Mouse (Mus musculus): ENCODE results near the gene Stk32b. TPM values are rescaled to one million over a fixed set of nuclear protein-coding genes. Genes with fewer than 3 reads are reported as not detected.

Stk32b gene
- polyA plus RNA-seq, 1 experiment from 2014 or later = 0.30 TPM

GRCm38 (mm10) chr5:37467646-37468045, 249.3 kb downstream of the Stk32b start:
- 61% methylated on average over 2 of the region's 2 CpGs for WGBS

GRCm38 (mm10) chr5:37465461-37465860, 251.5 kb downstream of the Stk32b start:
- Histone ChIP-seq H3K4me1 (peaks cover 8% of the 10 kb centered on the region; the same call in 1 of the 2 replicates), H3K36me3 (no peaks in the 10 kb centered on the region), H3K27ac (no peak overlapping the region), H3K4me3 (no peak overlapping the region), H3K9me3 (no peaks in the 10 kb centered on the region), H3K27me3 (ENCODE audit: insufficient read depth, poor library complexity, severe bottlenecking) (no peaks in the 10 kb centered on the region)
- DNase-seq (ENCODE audit: low spot score) = no peak
- WGBS = 90% methylated on average over 10 of the region's 10 CpGs

More at GRCm38 (mm10) chr5:37467646-37468045, 249.3 kb downstream of the Stk32b start:
- H3K27me3 ChIP-seq (ENCODE audit: insufficient read depth, poor library complexity, severe bottlenecking) = no peaks in the 10 kb centered on the region
- no peaks in the 10 kb centered on the region for H3K36me3 ChIP-seq
- no peaks in the 10 kb centered on the region for H3K9me3 ChIP-seq
- DNase-seq (ENCODE audit: low spot score) = no peak
- H3K4me1 ChIP-seq = peaks cover 8% of the 10 kb centered on the region; the same call in 1 of the 2 replicates
- no peak overlapping the region for H3K4me3 ChIP-seq
- no peak overlapping the region for H3K27ac ChIP-seq

- H3K9me3 ChIP-seq = no peaks in the 10 kb centered on the region; the same call in 1 of the 2 replicates
- H3K4me1 ChIP-seq = no peaks in the 10 kb centered on the region; the same call in 1 of the 2 replicates
- H3K27ac ChIP-seq = no peak overlapping the region
- H3K27me3 ChIP-seq (ENCODE audit: insufficient read depth, poor library complexity, severe bottlenecking) = no peaks in the 10 kb centered on the region
- DNase-seq (ENCODE audit: low spot score) = no peak
- H3K36me3 ChIP-seq = no peaks in the 10 kb centered on the region
- H3K4me3 ChIP-seq = no peak overlapping the region
- 77% methylated on average over 2 of the region's 2 CpGs for WGBS
These were observed 258.7 kb downstream of the Stk32b start for GRCm38 (mm10) chr5:37458236-37458635.

GRCm38 (mm10) chr5:37457831-37458230, 259.1 kb downstream of the Stk32b start:
- no peak for DNase-seq (ENCODE audit: low spot score)
- Histone ChIP-seq H3K36me3 (no peaks in the 10 kb centered on the region), H3K4me3 (no peak overlapping the region), H3K9me3 (no peaks in the 10 kb centered on the region; the same call in 1 of the 2 replicates), H3K27me3 (ENCODE audit: insufficient read depth, poor library complexity, severe bottlenecking) (no peaks in the 10 kb centered on the region), H3K27ac (no peak overlapping the region), H3K4me1 (no peaks in the 10 kb centered on the region; the same call in 1 of the 2 replicates)
- 91% methylated on average over 2 of the region's 2 CpGs for WGBS

- Histone ChIP-seq H3K9me3 (no peaks in the 10 kb centered on the region; the same call in 1 of the 2 replicates), H3K4me3 (no peak overlapping the region), H3K4me1 (no peaks in the 10 kb centered on the region; the same call in 1 of the 2 replicates), H3K27me3 (ENCODE audit: insufficient read depth, poor library complexity, severe bottlenecking) (no peaks in the 10 kb centered on the region), H3K36me3 (no peaks in the 10 kb centered on the region), H3K27ac (no peak overlapping the region)
- DNase-seq (ENCODE audit: low spot score) = no peak
- WGBS = 76% methylated on average over 5 of the region's 5 CpGs
These were observed 259.8 kb downstream of the Stk32b start for GRCm38 (mm10) chr5:37457191-37457590.

- Histone ChIP-seq H3K36me3 (no peaks in the 10 kb centered on the region), H3K27ac (no peak overlapping the region), H3K9me3 (no peaks in the 10 kb centered on the region; the same call in 1 of the 2 replicates), H3K4me3 (no peak overlapping the region), H3K4me1 (no peaks in the 10 kb centered on the region; the same call in 1 of the 2 replicates), H3K27me3 (ENCODE audit: insufficient read depth, poor library complexity, severe bottlenecking) (no peaks in the 10 kb centered on the region)
- DNase-seq (ENCODE audit: low spot score) = no peak
- 73% methylated on average over 2 of the region's 2 CpGs for WGBS
These were observed 260.4 kb downstream of the Stk32b start for GRCm38 (mm10) chr5:37456590-37456989.

- no peak for DNase-seq (ENCODE audit: low spot score)
- Histone ChIP-seq H3K36me3 (no peaks in the 10 kb centered on the region), H3K9me3 (no peaks in the 10 kb centered on the region), H3K27ac (no peak overlapping the region), H3K4me1 (no peaks in the 10 kb centered on the region), H3K4me3 (no peak overlapping the region), H3K27me3 (ENCODE audit: insufficient read depth, poor library complexity, severe bottlenecking) (no peaks in the 10 kb centered on the region)
- 76% methylated on average over 3 of the region's 3 CpGs for WGBS
These were observed 269.4 kb downstream of the Stk32b start for GRCm38 (mm10) chr5:37447546-37447945.

- H3K27me3 ChIP-seq (ENCODE audit: insufficient read depth, poor library complexity, severe bottlenecking) = 0 out of 2 replicates have a peak, but pooled peaks cover 3% of the 10 kb centered on the region
- no peaks in the 10 kb centered on the region for H3K9me3 ChIP-seq
- H3K36me3 ChIP-seq = no peaks in the 10 kb centered on the region
- H3K27ac ChIP-seq = no peak overlapping the region
- no peak for DNase-seq (ENCODE audit: low spot score)
- 82% methylated on average over 2 of the region's 2 CpGs for WGBS
- H3K4me3 ChIP-seq = no peak overlapping the region
- H3K4me1 ChIP-seq = no peaks in the 10 kb centered on the region
These were observed 274.2 kb downstream of the Stk32b start for GRCm38 (mm10) chr5:37442767-37443166.

GRCm38 (mm10) chr5:37435417-37435816, 281.6 kb downstream of the Stk32b start:
- WGBS = 74% methylated on average over 3 of the region's 3 CpGs
- Histone ChIP-seq H3K4me1 (no peaks in the 10 kb centered on the region), H3K27me3 (ENCODE audit: insufficient read depth, poor library complexity, severe bottlenecking) (0 out of 2 replicates have a peak, but pooled peaks cover 3% of the 10 kb centered on the region), H3K4me3 (no peak overlapping the region), H3K36me3 (no peaks in the 10 kb centered on the region), H3K27ac (no peak overlapping the region), H3K9me3 (no peaks in the 10 kb centered on the region)
- no peak for DNase-seq (ENCODE audit: low spot score)

GRCm38 (mm10) chr5:37427210-37427609, 289.8 kb downstream of the Stk32b start:
- Histone ChIP-seq H3K27ac (no peak overlapping the region), H3K9me3 (no peaks in the 10 kb centered on the region), H3K4me1 (no peaks in the 10 kb centered on the region), H3K27me3 (ENCODE audit: insufficient read depth, poor library complexity, severe bottlenecking) (no peaks in the 10 kb centered on the region), H3K4me3 (no peak overlapping the region), H3K36me3 (peaks cover 26% of the 10 kb centered on the region; the same call in 1 of the 2 replicates)
- DNase-seq (ENCODE audit: low spot score) = no peak

- WGBS = 83% methylated on average over 6 of the region's 6 CpGs
- no peaks in the 10 kb centered on the region for H3K4me1 ChIP-seq
- H3K36me3 ChIP-seq = peaks cover 29% of the 10 kb centered on the region; the same call in 1 of the 2 replicates
- no peak for DNase-seq (ENCODE audit: low spot score)
- H3K9me3 ChIP-seq = no peaks in the 10 kb centered on the region
- H3K27me3 ChIP-seq (ENCODE audit: insufficient read depth, poor library complexity, severe bottlenecking) = no peaks in the 10 kb centered on the region
- H3K4me3 ChIP-seq = no peak overlapping the region
- no peak overlapping the region for H3K27ac ChIP-seq
These were observed 297.9 kb downstream of the Stk32b start for GRCm38 (mm10) chr5:37419028-37419427.

Data from heart, embryonic 10.5 days (tissue).